Mouse (Mus musculus) lung, adult 2 months (tissue): Measurements from ENCODE around the gene Fzd2.

Experiments
- CTCF ChIP-seq: fragments of 200-500 bp; IDR thresholded peaks from 2 replicates; pipeline ENCODE4 v1.5.1; 2011; ENCODE audit warnings: mild to moderate bottlenecking, low read length, control low read depth; ENCODE audit not compliant: insufficient read depth
- POLR2A ChIP-seq: fragments of 200-500 bp; IDR thresholded peaks from 2 replicates; pipeline ENCODE4 v1.6.1; 2011; ENCODE audit warnings: low read depth, mild to moderate bottlenecking, control low read depth, low read length, borderline replicate concordance; ENCODE audit errors: extremely low read depth

DNA sequence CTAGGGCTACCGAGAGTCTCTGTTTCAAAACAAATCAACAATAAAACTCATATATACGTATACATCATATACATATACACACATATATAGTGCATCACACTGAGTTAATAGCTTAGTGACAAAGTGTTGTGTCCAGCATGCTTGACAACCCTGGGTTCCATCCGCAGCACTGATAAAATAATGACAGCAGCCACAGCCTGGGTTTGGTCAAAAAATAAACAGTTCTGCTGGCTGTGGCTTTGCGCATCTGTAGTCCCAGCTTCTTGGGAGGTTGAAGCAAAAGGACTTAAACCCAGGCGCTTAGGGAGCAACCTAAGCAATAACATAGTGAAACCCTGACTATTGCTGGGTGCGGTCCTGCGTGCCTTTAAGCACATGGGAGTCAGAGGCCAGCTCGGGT lies 25.2 kb downstream of the Fzd2 start:
- TF ChIP-seq POLR2A: no peak
- no peak for TF ChIP-seq CTCF
